Mouse (Mus musculus) forebrain, embryonic 13.5 days (tissue): ENCODE results near the gene Olfr552. TPM values are rescaled to one million over a fixed set of nuclear protein-coding genes. Genes with fewer than 3 reads are reported as not detected.
"Not testable (repeated sequence)": the region's sequence is repeated elsewhere in the genome, so short reads cannot be mapped to it uniquely, and the experiment has no call there.

ENCODE experiments used
- ATAC-seq: fragments of 200-750 bp; cut with Nextera tagmentation; 2 replicates; pipeline ENCODE4 v1.8.0; 2017
- H3K27ac ChIP-seq: fragments of 300-500 bp; sonication (generic); 2 replicates; pipeline ENCODE4 v1.5.1; 2015; ENCODE audit warnings: inconsistent platforms, mild to moderate bottlenecking, moderate library complexity
- H3K27me3 ChIP-seq: fragments of 300-500 bp; sonication (generic); 2 replicates; pipeline ENCODE4 v1.6.1; 2015; ENCODE audit warnings: mild to moderate bottlenecking, inconsistent platforms
- H3K36me3 ChIP-seq: fragments of 300-500 bp; sonication (generic); 2 replicates; pipeline ENCODE4 v1.6.1; 2015; ENCODE audit warnings: mild to moderate bottlenecking, inconsistent platforms; ENCODE audit not compliant: poor library complexity, severe bottlenecking
- H3K4me1 ChIP-seq: fragments of 300-500 bp; sonication (generic); 2 replicates; pipeline ENCODE4 v1.6.1; 2015; ENCODE audit warnings: inconsistent platforms
- H3K4me2 ChIP-seq: fragments of 300-500 bp; sonication (generic); 2 replicates; pipeline ENCODE4 v1.6.1; 2015; ENCODE audit warnings: inconsistent platforms, mild to moderate bottlenecking, moderate library complexity
- H3K4me3 ChIP-seq: fragments of 300-500 bp; sonication (generic); 2 replicates; pipeline ENCODE4 v1.5.1; 2015; ENCODE audit warnings: mild to moderate bottlenecking, inconsistent platforms
- H3K9ac ChIP-seq: fragments of 300-500 bp; sonication (generic); 2 replicates; pipeline ENCODE4 v1.6.1; 2015; ENCODE audit warnings: mild to moderate bottlenecking, inconsistent platforms
- H3K9me3 ChIP-seq: fragments of 300-500 bp; sonication (generic); replicated peaks from 2 replicates; pipeline ENCODE4 v1.6.1; 2016; ENCODE audit warnings: inconsistent platforms
- WGBS: fragments of 180-500 bp; shearing (Covaris S2); methylation state at CpG from one replicate; pipeline ENCODE4 v1.1.7; 2015; 5-methylcytosine and 5-hydroxymethylcytosine counted together
- polyA plus RNA-seq: library from polyadenylated mRNA; unstranded; fragments of >200 nt; fragmentation: Nextera tagmentation; extraction: Ambion mirVana; gene quantifications from 2 replicates; pipeline ENCODE4 v1.2.1, GENCODE M21; 2015

Olfr552 gene
- polyA plus RNA-seq, 1 experiment from 2014 or later: not detected

DNA sequence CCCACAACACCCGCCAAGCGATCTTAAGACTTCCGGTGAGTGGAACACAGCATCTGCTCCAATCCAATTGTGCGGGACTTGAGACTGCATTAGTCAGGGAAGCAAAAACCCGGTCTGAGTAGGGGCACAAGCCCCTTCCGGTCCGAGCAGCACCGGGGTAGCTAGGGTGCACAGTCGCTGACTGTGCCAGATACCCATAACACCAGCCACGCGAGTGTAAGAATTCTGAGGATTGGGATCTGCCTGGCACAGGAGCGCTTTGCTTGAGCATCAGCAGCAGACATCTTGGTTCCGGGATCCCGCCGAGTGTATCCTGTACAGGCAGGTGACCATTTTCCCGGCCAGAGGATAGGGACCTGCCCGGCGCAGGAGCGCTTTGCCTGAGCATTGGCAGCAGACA is 22.8 kb downstream of the Olfr552 start:
- not testable (repeated sequence) for H3K9ac ChIP-seq, H3K27ac ChIP-seq, ATAC-seq, H3K9me3 ChIP-seq, H3K4me3 ChIP-seq, H3K36me3 ChIP-seq, H3K4me2 ChIP-seq, H3K27me3 ChIP-seq, H3K4me1 ChIP-seq
- WGBS: 89% methylated on average over 19 of the region's 19 CpGs

DNA sequence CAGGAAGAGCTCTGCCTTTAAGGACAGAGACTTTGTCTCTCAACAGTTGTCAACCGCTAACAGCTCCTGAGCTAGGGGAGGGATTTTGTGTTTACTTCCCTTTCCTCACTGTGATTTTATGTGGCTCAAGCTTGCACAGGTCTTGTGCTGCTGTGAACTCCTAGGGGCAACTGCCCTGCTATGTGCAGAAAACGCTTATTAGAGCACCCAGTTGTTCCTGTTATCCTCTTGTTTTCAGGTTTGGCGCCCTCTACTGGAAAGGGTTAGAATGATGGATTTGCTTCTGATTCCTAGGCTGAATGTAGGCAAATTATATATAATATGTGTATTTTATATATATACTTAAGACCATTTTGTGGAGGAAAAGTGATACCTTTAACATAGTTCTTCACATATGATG is 39.1 kb downstream of the Olfr552 start:
- Histone ChIP-seq H3K27ac (no peak overlapping the region), H3K4me1 (no peaks in the 10 kb centered on the region), H3K36me3 (no peaks in the 10 kb centered on the region), H3K4me2 (no peak overlapping the region), H3K9ac (no peak overlapping the region), H3K4me3 (no peak overlapping the region), H3K27me3 (no peaks in the 10 kb centered on the region), H3K9me3 (no peaks in the 10 kb centered on the region)
- ATAC-seq: no peak
- WGBS: 32% methylated on average over 3 of the region's 3 CpGs

DNA sequence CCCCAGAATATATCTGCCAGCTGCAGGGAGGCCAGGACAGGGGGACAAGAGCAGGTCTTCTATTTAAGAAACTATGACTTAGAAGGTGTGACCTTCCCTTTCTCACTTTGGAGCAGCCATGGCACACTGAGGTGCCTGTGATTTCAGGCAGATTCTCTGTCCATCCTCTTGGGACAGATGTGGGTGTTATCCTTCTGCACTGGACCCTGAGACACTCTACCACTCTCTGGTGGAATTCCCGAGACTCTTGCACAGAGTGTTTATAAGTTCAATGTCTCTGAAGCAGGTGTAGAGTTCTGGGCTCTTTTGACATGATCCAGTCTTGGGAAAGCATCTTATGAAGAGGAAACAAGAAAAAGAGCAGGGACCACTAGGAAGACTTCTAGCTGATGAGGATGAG is 40.6 kb downstream of the Olfr552 start, which contains the start of gene Olfr554:
TSS of gene Olfr554 (plus strand) at position 301 of the 400 bp plus-strand sequence.
- WGBS: 83% methylated on average over 1 of the region's 1 CpGs
- ATAC-seq: no peak
- Histone ChIP-seq H3K4me3 (no peak within 1 kb of the TSS), H3K9me3 (no peaks in the 10 kb centered on the region), H3K27me3 (no peaks in the 10 kb centered on the region), H3K4me2 (no peak within 1 kb of the TSS), H3K9ac (no peak within 1 kb of the TSS), H3K27ac (no peak within 1 kb of the TSS), H3K36me3 (no peaks in the 10 kb centered on the region), H3K4me1 (no peaks in the 10 kb centered on the region)

DNA sequence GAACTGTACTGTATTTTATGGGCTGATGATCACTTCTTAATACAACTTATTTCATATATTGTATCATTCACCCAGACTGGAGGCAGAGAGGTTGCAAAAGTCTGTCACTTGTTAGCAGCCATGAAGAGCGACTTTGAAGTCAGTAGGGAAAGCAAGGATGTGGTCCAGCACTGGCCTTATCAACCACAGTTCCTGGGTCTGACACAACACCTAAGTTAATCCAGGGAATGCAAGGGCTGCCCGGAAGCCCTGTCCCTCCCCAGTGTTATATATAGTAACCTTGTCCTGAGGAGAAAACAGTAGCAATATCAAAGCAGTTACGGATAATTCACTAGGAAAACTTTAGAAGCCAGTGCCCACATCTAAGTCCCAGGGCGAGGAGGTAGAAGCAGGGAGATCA is 47.4 kb downstream of the Olfr552 start:
- not testable (repeated sequence) for H3K4me1 ChIP-seq, H3K27me3 ChIP-seq, H3K4me3 ChIP-seq, H3K27ac ChIP-seq, H3K4me2 ChIP-seq, H3K9me3 ChIP-seq, H3K36me3 ChIP-seq, ATAC-seq, H3K9ac ChIP-seq
- WGBS: 90% methylated on average over 4 of the region's 4 CpGs

Other genes with a start within 250 kb of the Olfr552 start
- gene Rrm1, start 156.1 kb upstream of the Olfr552 start, polyA plus RNA-seq: 151 and 171 TPM in 2 replicates
- 0.82 and 0.89 TPM in 2 replicates for gene Olfr543, start 116.1 kb upstream of the Olfr552 start, polyA plus RNA-seq
- 0.16 and 0.30 TPM in 2 replicates for gene Olfr544, start 109.5 kb upstream of the Olfr552 start, polyA plus RNA-seq
- 0.21 and 0.30 TPM in 2 replicates for gene Olfr545, start 98.2 kb upstream of the Olfr552 start, polyA plus RNA-seq
- not detected in 2 replicates for gene Olfr547, start 63.0 kb upstream of the Olfr552 start, polyA plus RNA-seq
- not detected in 2 replicates for gene Olfr548-ps1, start 56.9 kb upstream of the Olfr552 start, polyA plus RNA-seq
- gene Olfr549, start 47.9 kb upstream of the Olfr552 start, polyA plus RNA-seq: not detected in 2 replicates
- gene Trim21, start 32.3 kb upstream of the Olfr552 start, polyA plus RNA-seq: 0.09 TPM in 1 of 2 replicates, not detected in the other
- not detected in 2 replicates for gene Olfr550, start 26.3 kb upstream of the Olfr552 start, polyA plus RNA-seq
- not detected in 2 replicates for gene Olfr551, start 5.9 kb upstream of the Olfr552 start, polyA plus RNA-seq
- gene Olfr553, start 20.4 kb downstream of the Olfr552 start, polyA plus RNA-seq: not detected in 2 replicates
- gene Olfr554, start 40.7 kb downstream of the Olfr552 start, polyA plus RNA-seq: not detected in 2 replicates
- not detected in 2 replicates for gene Olfr555, start 61.1 kb downstream of the Olfr552 start, polyA plus RNA-seq
- gene Olfr556, start 67.1 kb downstream of the Olfr552 start, polyA plus RNA-seq: not detected in 2 replicates
- 5.2 and 6.5 TPM in 2 replicates for gene Trim68, start 89.6 kb downstream of the Olfr552 start, polyA plus RNA-seq
- not detected in 2 replicates for gene Olfr557, start 98.1 kb downstream of the Olfr552 start, polyA plus RNA-seq
- gene Olfr558, start 104.4 kb downstream of the Olfr552 start, polyA plus RNA-seq: not detected in 2 replicates
- gene Olfr33, start 121.3 kb downstream of the Olfr552 start, polyA plus RNA-seq: not detected in 2 replicates
- not detected in 2 replicates for gene Olfr559, start 129.7 kb downstream of the Olfr552 start, polyA plus RNA-seq
- gene Olfr560, start 161.6 kb downstream of the Olfr552 start, polyA plus RNA-seq: not detected in 2 replicates
- not detected in 2 replicates for gene Olfr78, start 161.7 kb downstream of the Olfr552 start, polyA plus RNA-seq
- not detected in 2 replicates for gene Olfr561, start 173.5 kb downstream of the Olfr552 start, polyA plus RNA-seq
- gene Olfr564, start 205.7 kb downstream of the Olfr552 start, polyA plus RNA-seq: not detected in 2 replicates